Mouse (Mus musculus): ENCODE results near the gene Dapk1.

DNA sequence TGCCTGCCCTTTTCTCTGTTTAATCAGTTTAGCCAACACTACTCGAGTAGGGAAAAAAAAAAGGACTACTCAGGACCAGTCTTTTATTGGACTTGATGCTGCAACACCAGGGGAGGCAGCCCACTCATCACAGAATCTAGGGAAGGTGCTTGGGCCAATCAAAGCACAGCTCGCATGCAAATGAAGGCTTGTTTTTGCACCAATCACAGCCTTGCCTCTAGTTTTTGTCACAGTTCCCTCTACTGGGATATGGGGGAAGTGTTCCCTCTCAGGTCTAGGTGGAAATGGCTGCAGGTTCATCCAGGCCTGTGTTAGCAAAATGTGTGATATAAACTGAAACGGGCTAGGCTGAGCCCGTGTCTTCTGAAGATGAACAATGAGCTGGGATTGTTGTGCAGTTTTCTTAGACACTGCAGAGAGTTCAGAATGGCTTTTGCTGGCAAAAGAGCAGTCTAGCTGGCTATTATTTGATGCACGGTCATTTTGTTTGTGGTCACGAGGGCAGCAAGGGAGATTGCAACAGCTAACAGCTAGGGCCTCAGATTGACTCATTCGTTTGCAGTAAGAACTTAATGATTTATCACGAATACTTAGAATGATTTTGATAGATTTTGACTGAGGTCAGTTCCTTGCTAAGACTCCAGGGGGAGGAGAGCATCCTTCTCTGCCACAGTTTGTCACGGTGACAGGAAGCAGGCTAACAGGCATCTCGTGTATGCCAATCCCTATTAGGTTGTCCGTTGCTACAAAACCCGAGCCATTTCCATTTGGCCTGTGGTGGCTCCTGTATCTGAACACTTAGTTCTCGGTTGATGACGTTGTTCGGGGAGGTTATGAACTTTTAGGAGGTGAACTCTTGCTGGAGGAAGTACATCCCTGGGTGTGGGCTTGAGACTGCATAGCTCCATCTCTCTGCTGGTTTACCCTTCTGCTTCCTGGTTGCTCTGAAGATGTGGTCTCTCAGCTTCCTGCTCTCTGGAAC, 81.3 kb downstream of the Dapk1 start:
- no peak; the same call in 1 of the 2 replicates for TF ChIP-seq CTCF (IDR thresholded peaks at IDR 0.05; ENCODE audit: low read depth)
- no peak for TF ChIP-seq EP300 (optimal IDR thresholded peaks at IDR 0.05)

Measured in stomach, postnatal 0 days (tissue).